Mouse (Mus musculus) adrenal gland, adult 2 months (tissue): ENCODE data around the gene Clmn. TPM values are rescaled to one million over a fixed set of nuclear protein-coding genes. Genes with fewer than 3 reads are reported as not detected.
A peak's percentile ranks its signal among the peaks of the same experiment; 100 is the strongest.

Source experiments
- DNase-seq: peaks from one replicate; pipeline ENCODE4 v3.0.0; 2021
- polyA plus RNA-seq: library from polyadenylated mRNA; depleted of rRNA; stranded (reverse); fragments of >200 nt; gene quantifications from 2 replicates; pipeline ENCODE4 v1.2.3, GENCODE M21; 2012
- total RNA-seq, 2 experiments: library from RNA; stranded (reverse); gene quantifications; 2 replicates each; pipeline ENCODE4 v1.2.3; 2021

Gene Clmn
- total and polyA plus RNA-seq, 3 experiments = 1.4 to 13.1 (median 9.3) TPM

DNA sequence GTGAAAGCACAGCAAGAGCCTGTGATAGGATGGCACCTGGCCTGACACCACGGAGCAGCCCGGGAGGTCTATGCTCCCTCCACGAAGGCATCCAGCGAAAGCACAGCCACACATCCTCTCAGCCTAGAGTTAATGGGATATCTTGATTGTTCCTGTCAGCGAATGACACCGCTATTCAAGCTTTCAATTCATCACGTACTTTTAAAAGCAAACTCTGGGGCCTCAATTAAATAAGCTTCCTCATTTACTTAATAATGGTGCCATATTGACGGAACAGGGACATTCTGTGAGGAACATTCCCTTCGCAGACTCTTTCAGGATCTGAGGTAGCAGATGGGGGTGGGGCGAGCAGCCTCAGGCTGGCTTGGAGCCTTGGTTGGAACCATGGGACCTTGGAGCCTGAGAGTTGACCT is 14.7 kb upstream of the Clmn start:
- no peak for DNase-seq

DNA sequence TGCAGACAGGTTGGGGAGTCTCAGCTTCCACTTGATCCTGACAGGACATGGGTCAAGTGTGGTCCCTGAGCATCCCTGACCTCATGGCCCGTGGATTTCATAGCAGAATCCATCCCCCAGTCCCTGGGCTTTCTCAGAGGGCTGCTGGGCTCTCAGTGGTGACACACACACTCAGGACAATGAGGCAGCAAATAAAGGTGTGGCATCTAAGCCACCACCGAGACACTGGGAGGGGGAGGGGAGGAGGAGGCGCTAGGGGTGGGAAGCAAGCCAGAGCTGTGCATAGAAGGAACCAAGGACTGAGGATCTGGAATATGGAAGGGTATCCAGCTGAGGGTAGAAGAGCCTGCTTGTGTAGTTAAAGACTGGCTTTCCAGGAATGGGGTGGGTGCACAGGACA is 11.2 kb upstream of the Clmn start:
- no peak for DNase-seq

DNA sequence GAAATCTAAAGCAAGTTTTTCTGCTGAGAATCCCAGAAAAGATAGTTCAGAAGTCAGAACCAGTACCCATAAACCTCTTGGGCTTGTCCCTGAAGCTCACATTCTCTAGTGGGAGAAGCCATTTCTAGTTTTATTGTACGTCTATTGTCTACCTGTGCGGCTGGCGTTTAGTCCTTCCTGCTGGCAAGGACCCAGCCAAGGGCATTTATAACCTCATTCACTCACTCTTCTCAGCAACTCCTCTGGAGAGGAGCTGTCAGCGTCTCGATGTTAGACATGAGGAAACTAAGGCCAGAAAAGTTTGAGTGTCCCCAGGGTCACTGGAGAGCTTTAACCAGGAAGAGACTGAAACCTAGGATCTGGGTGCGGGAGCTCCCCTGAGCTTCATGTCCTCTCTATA is 7.1 kb upstream of the Clmn start:
- no peak for DNase-seq

DNA sequence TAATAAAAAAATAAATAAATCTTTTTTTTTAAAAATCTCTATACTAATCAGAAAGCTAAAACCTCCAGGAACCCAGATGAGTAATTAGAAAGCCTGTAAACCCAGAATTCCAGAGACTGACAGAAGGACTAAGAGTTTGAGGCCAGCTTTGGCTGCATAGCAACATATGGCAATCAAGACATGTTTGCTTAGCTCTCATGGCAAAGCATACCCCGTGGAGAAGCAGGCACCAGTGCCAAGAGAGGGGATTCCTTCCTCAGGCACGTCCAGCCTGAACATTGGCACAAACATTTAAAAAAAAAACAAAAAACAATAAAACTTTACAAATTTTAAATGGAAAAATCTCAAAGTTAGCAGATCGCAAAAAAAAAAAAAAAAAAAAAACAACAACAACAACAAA is 4.9 kb upstream of the Clmn start:
- no peak for DNase-seq

DNA sequence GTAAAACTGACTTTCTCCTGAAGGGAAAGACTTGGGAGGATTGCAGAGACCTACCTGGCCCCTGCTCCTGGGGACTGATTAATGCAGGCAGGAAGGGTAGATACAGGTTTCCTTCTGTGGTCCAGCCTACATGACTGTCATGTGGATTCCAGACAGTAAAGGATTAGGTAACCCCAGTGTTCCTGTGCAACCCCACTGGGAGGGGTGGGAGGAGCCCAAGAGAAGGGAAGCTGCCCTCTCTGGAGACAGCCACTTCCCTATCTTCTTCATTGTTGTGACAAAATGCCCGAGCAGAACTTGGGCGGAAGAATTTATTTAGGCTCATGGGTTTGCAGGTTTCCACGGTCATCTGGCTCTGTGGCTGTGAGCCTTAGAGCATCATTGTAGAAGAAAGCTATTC is 3.6 kb upstream of the Clmn start:
- no peak for DNase-seq

DNA sequence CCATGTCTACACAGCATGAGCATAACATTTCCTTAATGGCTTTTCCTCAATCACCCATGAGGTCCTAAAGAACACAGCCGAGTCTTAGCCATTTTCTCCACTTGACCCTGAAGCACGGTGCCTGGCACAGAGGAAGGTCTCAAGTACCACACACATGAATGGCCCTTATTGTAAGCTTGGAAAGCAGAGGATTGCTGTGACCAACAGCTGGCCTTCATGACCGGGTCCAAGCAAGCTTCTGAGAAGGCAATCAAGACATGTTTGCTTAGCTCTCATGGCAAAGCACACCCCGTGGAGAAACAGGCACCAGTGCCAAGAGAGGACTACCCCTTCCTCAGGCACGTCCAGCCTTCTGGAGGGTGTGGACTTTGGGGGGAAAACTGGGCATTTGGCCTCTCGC is 3.0 kb upstream of the Clmn start:
- no peak for DNase-seq

DNA sequence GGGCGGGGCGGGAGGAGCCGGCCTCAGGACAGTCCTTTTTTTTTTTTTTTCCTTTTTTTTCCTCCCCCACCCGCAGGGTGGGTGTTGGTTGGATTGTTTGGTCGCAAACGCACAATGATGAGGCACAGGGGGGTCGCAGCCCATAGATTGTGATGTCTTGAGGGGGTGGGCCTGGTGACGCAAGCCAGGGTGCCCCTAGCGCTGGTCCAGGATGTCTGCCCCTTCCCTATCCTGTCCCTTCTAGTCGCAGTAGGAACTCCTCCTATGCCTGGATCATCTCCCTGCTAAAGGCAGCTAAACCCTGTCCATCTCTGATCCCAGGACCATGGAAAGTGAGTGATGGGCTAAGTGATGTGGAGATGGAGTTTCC is 275 bp upstream of the Clmn start:
- no peak for DNase-seq

DNA sequence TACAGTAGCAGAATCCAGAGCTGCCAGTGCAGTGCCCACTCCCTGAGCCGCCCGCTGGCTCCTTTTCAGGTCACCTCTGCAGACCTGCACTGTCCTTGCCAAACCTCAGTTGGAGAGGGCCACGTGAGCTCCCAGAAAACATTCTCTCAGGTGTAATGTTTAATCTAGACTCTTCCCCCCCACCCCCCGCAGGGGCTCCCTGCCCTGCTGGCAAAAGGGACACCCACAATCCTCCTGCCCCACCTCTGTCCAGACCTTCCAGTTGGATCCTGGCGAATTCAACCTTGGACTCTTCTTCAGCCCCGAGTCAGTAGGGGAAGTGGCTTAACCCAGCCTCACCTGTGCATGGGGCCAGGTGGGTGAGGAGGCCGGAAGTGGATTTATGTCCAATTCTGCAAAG is 1.2 kb downstream of the Clmn start:
- no peak for DNase-seq

DNA sequence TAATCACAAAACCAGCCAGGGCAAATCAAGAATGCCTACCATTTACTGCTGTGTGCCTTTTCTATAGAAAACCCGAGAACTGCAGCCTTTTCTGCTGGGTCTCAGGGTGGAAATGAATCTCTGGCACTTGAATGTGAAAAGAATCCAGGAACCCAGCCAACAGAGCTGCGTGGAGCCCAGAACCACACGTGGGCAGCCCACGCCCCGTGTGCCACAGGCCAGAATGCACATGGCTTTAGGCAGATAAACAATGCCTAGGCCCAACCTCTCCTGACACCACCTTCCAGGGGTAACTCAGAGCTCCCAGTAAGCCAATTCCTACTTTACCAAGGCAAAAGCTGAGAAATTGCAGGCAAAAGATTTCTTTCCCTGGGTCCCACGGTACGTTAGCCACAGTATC is 5.7 kb downstream of the Clmn start:
- no peak for DNase-seq

DNA sequence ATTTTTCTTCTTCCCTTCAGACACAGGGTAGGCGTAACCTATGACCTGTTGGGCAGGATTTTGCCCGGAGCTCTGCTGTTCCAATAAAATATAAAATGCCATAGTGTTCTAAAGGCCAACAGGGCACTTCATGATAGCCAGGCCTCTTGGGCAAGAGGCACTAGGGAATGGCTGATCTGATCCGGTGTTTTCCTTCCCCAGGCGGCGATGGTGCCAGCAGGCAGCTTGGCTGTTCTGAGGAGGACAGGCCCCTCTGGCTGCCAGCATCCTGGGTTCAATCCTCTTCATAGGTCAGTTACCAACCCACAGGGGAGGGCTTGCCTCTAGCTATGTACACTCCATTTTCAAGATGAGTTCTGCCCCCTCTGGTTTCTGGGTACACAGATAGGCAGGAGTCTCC is 6.1 kb downstream of the Clmn start:
- peak; percentile 51 for DNase-seq

DNA sequence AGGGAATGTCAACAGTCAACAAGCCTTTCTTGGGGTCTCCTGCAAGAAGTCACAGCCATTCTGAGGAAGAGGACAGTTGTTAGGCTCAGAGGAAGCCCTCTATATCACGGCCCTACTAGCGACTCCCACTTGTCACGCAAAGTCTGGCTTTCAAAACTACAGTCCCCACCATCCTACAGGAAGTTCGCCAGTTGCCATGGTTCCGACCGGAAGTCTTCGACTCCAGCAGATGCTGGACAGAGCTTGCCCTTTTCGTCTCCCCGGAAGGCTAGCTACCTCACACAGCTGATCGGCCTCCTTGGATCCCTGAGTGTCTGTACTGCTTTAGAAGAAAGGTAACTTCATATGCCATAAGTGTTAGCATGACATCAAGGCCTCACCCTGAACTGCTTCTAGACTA is 7.3 kb downstream of the Clmn start:
- DNase-seq = no peak

DNA sequence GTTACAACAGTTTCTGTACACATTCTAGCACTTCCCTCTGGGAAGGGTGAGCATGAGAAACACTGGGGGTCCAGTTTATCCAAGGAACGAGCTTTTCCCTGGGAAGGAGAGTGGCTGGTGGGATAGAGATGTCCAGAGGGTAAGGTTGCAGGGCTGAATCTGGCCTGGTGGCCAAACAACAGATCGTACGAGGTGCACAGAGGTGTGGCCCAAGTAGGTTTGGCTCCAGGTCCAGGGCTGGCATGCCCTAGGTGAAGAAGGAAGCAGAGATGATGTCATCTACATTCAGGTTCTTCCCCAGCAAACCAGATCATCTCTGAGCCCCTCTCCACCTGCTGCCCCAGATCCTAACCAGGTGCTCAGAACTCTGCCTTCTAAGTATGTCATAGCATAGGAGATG is 8.3 kb downstream of the Clmn start:
- DNase-seq = no peak

DNA sequence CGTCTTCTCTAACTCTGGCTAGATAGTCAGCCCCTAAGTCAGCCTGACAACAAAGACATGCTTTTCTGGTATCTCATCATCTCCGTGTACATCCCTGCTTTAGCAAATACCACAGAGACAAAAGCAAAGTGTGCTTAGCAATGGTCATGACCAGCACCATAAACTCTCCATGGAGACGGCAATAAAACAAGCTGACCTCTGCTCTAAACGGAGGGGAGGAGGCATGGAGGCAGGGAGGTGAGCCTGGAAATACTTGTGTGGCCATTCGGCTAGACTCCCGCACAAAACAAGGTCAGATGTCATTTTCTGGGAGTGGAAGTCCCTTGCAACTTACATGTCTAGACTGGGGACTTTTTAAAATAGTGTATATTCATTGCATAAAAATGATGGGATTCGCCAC is 9.3 kb downstream of the Clmn start:
- no peak for DNase-seq

DNA sequence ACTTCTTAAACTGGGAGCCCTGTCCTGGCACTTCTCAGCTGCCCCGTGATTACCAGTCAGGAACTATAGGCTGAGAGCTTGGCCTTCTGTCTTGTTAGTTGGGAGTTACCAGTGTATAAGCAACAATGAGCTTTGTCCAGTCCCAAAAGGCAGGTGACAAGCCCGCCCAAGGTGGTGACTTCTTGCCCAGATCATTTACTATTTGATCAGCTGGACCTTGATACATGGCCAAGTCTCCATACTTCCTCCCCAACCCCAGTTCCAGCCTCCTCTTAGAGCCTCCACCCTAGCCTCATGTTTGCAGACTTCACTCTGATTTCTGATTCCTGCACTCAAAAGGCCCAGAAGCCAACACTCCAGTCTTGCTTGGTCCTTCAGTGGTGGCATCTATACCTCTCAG is 10.1 kb downstream of the Clmn start:
- DNase-seq = no peak

DNA sequence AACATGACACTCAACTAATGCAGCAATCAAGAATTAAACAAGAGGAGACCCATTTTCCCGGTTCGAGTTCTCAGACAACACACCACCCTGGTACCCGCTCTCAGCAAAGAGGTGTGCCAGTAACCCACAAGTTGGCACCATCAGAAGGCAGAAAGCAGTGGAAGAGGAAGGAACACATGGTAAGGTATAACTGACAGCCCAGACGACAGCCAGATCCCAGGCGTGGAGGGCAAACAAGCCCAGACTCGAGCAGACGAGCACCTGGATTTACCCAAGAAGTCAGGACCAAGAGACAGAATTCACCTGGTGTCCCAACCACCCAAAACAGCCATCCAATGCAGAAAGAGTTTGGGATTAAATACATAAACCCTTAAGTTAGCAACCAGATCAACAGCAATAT is 11.5 kb downstream of the Clmn start:
- no peak for DNase-seq

DNA sequence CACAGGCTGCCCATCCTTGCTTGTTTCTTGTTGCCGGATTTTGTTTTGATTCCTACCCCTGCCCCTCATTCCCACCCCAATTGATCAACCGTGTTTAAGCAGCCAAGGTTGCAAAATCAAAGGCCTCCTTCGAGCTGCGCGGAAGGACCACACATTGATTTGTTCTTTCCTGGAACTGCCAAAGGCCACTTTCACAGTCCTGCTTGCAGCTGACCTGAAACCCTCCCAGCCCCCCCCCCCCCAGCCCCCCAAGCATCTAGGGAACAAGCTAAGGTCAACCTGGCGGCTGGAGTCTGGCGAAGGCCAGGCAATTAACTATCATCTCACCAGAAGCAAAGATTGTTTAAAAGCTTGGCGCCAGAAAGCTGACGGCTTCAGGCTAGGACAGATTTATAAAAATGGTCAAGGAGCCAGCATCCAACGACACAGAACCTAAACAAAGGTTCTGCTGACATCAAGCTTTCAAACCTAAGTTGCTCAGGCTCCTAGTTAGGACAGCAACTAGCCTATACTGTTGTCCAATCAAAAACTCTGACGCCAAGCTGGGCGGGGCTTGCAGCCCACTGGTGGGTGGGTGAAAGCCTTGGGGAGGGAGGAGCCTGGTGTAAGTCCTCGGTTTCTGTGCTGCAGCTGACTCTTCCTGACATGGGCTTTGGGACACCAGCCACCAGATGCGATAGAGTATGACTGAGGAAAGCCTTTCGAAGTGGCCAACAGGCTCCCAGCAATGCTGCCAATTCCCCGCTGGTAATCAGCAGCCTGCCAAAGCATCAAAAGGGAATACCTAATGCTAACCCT is 13.0 kb downstream of the Clmn start:
- peak; percentile 80 for DNase-seq

DNA sequence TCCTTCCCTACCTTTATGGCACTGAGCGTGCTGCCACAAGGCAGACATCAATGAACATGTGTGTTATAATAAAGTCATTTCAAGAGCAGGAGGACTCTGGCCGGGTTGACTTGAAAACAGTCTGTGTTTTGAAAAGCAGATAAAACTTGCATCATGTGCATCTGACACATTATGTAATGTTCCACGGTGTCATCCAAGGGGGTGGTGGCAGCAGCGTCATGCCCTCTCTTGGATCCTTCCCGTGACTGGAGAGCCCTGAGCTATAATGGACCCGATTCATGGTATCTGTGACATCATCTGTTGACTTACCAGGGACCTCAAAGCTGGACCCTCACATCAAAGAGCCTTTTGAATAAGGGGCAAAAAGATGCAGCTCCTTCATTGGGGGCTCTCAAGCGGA is 14.8 kb downstream of the Clmn start:
- DNase-seq = no peak

DNA sequence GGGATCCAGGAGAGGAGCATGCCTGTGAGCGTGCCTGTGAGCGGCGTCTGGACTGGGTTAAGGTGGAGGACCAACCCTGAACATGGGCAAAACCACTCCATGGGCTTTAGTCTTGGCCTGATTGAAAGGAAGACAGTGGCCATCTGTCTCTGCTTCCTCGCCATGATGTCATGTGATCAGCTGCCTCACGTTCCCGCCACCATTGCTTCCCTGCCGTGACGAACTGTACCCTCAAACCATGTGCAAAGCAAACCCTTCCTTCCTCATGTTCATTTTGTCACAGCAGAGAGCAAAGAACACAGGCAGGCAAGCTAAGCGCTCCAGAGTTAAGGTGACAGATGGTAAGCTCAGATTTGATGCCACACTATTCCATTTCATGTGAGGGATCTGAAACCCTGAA is 16.2 kb downstream of the Clmn start:
- no peak for DNase-seq

DNA sequence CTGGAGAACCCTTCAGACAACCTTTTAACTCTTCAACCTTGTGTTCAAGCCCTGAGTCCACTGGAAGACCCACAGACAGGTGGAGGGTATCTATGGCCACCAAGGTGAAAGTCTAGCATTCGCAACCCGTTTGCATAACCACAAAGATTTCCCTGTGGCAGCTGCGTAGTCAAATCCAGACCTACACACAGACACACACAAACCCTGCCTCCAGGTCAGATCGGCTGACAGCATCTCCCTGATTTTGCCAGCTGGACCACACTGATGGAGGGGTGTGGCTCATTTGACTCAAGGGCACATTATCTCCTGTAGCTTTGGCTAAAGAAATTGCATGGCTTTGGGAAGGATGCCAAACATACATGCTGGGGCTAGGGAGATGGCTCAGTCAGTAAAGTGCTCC is 17.6 kb downstream of the Clmn start:
- DNase-seq = no peak

DNA sequence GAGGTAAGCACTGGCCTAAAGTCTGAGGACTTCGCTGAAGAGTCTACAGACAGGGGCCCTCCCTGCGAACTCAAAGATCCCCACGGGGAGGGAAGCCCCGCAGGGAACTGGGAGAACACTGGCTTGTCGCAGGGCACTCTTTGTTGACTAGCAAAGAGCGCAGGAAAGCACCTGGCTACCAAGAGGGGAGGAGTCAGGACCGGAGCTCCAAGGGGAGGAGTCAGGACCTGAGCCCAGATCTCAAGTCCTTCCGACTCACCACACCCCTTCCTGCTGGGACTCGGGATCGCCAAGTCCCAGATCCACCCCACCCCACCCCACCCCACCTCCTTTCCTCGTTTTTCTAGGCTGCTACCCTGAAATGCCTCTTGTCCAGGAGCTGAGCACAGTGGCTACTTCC is 19.2 kb downstream of the Clmn start:
- no peak for DNase-seq

DNA sequence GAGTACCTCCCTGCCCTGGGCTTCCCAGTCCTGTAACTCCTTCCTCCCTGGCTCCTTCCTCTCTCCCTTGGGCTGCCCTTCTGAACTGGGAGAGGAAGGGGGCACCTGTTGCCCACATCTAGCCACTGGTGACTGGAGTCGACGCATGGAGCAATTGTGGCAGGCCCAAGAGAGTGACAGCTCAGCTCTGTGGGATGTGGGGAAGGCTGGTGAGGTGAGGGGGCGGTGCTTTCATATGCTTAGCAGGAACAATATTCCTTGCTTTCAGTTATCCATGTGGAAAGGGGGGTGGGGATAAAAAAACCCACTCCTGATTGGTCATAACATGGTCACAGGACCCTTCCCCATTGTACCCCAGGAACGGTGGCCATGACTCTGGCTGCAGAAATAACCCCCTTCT is 19.9 kb downstream of the Clmn start:
- no peak for DNase-seq

DNA sequence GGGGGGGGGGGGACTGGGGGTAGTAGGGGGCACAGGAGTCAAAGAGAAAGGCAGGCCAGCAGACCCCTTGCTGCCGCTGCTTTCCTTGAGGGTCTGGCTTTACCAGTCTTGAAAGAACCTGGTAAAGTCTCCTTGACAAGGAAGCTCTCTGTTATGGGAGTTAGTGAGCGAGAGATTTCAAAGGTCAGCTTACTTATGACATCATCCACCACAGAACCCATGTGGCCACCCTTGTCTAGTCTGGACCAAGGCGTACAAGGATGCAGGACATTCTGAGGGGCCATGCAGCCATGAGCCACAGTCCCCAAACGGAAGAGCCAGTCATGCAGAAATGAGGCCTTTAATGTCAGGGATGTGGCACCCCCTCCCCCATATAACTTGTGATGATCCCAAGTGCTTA is 20.6 kb downstream of the Clmn start:
- DNase-seq = no peak

DNA sequence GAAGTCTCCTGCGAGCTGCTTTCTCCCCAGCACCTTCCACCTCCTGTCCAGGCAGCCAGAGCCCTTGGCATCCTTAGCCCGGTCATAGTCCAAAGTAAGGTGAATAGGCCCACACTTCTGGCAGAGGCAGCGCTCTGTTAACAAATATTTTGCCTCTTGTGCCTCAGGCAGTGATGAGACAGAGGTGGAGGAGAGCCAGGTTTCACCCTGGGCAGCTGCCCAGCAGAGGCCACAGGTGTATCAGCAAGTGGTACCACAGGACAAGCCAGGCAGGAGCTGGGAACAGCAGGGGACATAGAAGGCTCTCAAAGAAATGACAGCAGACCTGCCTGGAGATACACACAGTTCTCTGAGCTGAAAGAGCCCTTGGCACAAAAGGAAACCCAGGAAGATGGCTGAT is 23.6 kb downstream of the Clmn start:
- DNase-seq = no peak

DNA sequence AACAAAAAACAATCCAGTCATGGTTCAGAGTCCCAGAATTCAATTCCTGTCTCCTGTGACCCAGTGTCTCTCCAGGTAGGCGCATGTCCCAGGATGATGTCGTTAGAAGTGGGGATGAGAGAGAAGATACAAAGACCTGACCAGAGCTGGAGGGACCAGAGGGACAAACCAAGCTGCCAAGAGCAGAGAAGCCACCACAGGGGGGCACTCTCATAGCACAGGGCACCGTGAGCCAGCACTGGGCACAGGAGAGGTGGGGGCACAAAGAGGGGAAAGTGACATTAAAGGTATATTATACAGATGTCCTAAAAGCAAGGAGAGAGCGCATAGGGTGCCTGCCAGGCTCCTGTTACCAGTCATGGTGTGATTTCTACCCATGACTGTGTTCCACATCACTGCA is 25.9 kb downstream of the Clmn start:
- peak; percentile 37 for DNase-seq

DNA sequence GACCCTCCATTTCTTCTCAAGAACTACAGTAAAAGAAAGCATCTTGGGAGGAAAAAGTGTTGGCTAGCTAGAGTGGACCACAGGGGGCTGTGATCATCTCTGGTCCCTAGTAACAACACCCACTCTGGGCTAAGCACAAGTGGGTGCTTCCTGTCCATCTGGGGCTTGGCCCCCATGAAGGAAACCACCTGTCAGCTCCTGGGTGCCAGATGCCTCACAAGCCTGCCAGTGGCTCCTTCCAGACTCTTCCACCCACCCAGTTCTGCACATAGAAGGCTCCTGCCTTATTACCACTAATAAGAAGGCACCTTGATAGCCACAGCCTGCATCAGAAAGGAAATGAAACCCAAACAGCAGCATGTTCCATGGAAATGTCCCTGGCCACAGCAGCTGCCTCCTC is 26.4 kb downstream of the Clmn start:
- no peak for DNase-seq
